Mouse (Mus musculus): ENCODE measurements around the gene Gal3st2b. TPM values are rescaled to one million over a fixed set of nuclear protein-coding genes. Genes with fewer than 3 reads are reported as not detected.
"Not testable (repeated sequence)": the region's sequence is repeated elsewhere in the genome, so short reads cannot be mapped to it uniquely, and the experiment has no call there.

Gene Gal3st2b
- not detected in 2 replicates for polyA plus RNA-seq (2016; fragmentation: Nextera tagmentation; extraction: Ambion mirVana)

- not testable (repeated sequence) for H3K27me3 ChIP-seq (replicated peaks); H3K4me3 ChIP-seq; H3K9me3 ChIP-seq; H3K36me3 ChIP-seq; H3K4me2 ChIP-seq (replicated peaks); H3K9ac ChIP-seq; H3K27ac ChIP-seq; ATAC-seq (ENCODE audit: low FRiP score, low read depth); H3K4me1 ChIP-seq
- 90% methylated on average over 2 of the region's 2 CpGs for WGBS
Observed at GRCm38 (mm10) chr1:93918011-93918410, at the start of gene Gal3st2b. Gal3st2b (plus strand) TSS chr1:93918311.

- WGBS: 67% methylated on average over 1 of the region's 1 CpGs
- H3K36me3 ChIP-seq; ATAC-seq (ENCODE audit: low FRiP score, low read depth); H3K4me1 ChIP-seq; H3K9ac ChIP-seq; H3K9me3 ChIP-seq; H3K27ac ChIP-seq; H3K4me2 ChIP-seq (replicated peaks); H3K4me3 ChIP-seq; H3K27me3 ChIP-seq (replicated peaks): not testable (repeated sequence)
Observed at GRCm38 (mm10) chr1:93871594-93872105, 46.5 kb upstream of the Gal3st2b start.

GRCm38 (mm10) chr1:93874405-93874804 is 43.7 kb upstream of the Gal3st2b start:
- not testable (repeated sequence) for H3K36me3 ChIP-seq, H3K4me3 ChIP-seq
- WGBS: 96% methylated on average over 18 of the region's 22 CpGs

GRCm38 (mm10) chr1:93881778-93882177 is 36.3 kb upstream of the Gal3st2b start:
- H3K27me3 ChIP-seq (replicated peaks); H3K4me3 ChIP-seq; H3K9me3 ChIP-seq; H3K9ac ChIP-seq; H3K36me3 ChIP-seq; H3K4me1 ChIP-seq; H3K4me2 ChIP-seq (replicated peaks); H3K27ac ChIP-seq: not testable (repeated sequence)
- peak; percentile 77; the same call in 1 of the 2 replicates for ATAC-seq (ENCODE audit: low FRiP score, low read depth)
- WGBS: no CpG with 5 or more reads among the region's 11 CpGs

More at GRCm38 (mm10) chr1:93874405-93874804, 43.7 kb upstream of the Gal3st2b start:
- H3K27ac ChIP-seq; H3K27me3 ChIP-seq (replicated peaks); H3K9ac ChIP-seq; H3K4me2 ChIP-seq (replicated peaks); H3K4me1 ChIP-seq; ATAC-seq (ENCODE audit: low FRiP score, low read depth); H3K9me3 ChIP-seq: not testable (repeated sequence)

- not testable (repeated sequence) for H3K27me3 ChIP-seq (replicated peaks); H3K36me3 ChIP-seq; H3K9ac ChIP-seq; H3K4me2 ChIP-seq (replicated peaks); ATAC-seq (ENCODE audit: low FRiP score, low read depth); H3K9me3 ChIP-seq; H3K4me3 ChIP-seq; H3K4me1 ChIP-seq; H3K27ac ChIP-seq
- 75% methylated on average over 1 of the region's 1 CpGs for WGBS
Observed at GRCm38 (mm10) chr1:93890936-93891335, 27.2 kb upstream of the Gal3st2b start.

DNA sequence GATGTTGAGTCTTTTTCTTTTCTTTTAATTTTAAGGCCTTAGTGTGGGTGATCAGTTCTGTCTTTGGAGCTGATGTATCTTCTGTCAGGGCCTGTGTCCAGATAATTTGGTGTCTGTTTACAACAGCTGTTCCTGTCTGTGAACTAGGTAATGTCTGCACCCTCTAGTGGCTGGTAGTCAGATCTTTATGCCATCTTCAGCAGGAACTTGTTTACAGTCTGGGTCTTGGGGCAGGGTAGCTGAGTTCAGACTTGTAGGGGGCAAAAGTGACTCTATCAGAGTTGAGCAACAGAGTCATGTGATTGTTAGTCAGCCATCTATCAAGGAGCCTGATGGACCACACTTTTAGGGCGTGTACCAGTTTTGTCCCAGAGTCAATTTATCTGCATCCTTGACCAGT is 20.7 kb upstream of the Gal3st2b start:
- peak; percentile 53; the same call in 1 of the 2 replicates for ATAC-seq (ENCODE audit: low FRiP score, low read depth)
- no CpG with 5 or more reads among the region's 1 CpGs for WGBS

GRCm38 (mm10) chr1:93901291-93901690 is 16.8 kb upstream of the Gal3st2b start:
- not testable (repeated sequence) for H3K4me2 ChIP-seq (replicated peaks); H3K4me3 ChIP-seq; H3K27me3 ChIP-seq (replicated peaks); H3K9me3 ChIP-seq; H3K36me3 ChIP-seq; ATAC-seq (ENCODE audit: low FRiP score, low read depth); H3K4me1 ChIP-seq; H3K27ac ChIP-seq; H3K9ac ChIP-seq
- 61% methylated on average over 5 of the region's 5 CpGs for WGBS

More for the DNA sequence above, 20.7 kb upstream of the Gal3st2b start:
- not testable (repeated sequence) for H3K9ac ChIP-seq; H3K4me2 ChIP-seq (replicated peaks); H3K36me3 ChIP-seq; H3K4me1 ChIP-seq; H3K27me3 ChIP-seq (replicated peaks); H3K9me3 ChIP-seq; H3K4me3 ChIP-seq; H3K27ac ChIP-seq

GRCm38 (mm10) chr1:93906690-93907089 is 11.4 kb upstream of the Gal3st2b start:
- not testable (repeated sequence) for ATAC-seq (ENCODE audit: low FRiP score, low read depth); H3K27ac ChIP-seq; H3K27me3 ChIP-seq (replicated peaks); H3K9me3 ChIP-seq; H3K4me2 ChIP-seq (replicated peaks); H3K9ac ChIP-seq; H3K4me3 ChIP-seq; H3K36me3 ChIP-seq; H3K4me1 ChIP-seq
- WGBS: 85% methylated on average over 4 of the region's 5 CpGs

DNA sequence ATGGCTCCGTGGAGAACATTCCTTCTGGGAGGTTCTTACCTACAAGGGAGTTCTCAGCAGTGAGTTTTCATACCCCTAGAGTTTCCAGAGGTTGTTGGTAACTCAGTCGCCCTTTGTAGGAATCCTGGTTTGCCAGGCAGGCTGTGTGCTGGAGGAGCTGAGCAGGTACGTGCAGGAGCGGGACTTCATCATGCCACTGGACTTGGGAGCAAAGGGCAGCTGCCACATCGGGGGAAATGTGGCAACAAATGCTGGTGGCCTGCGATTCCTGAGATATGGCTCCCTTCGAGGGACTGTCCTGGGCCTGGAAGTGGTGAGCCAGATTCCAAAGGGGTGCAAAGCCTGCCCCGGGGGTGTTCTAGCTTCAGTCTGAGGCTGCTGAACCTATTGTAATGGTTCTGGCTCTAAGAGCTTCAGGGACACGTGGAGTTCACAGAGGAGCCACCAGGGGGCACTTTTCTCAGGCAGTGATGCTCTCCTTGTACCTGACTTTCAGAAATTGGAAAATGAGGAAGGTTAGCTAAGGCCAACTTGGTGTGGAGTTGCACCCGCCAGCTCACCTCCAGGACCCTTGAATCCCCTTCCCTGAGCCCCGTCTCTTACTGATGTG is 9.0 kb upstream of the Gal3st2b start:
- not testable (repeated sequence) for H3K27ac ChIP-seq; H3K9ac ChIP-seq; H3K9me3 ChIP-seq; H3K4me2 ChIP-seq (replicated peaks); H3K27me3 ChIP-seq (replicated peaks); ATAC-seq (ENCODE audit: low FRiP score, low read depth); H3K4me3 ChIP-seq; H3K4me1 ChIP-seq; H3K36me3 ChIP-seq
- no CpG with 5 or more reads among the region's 11 CpGs for WGBS

DNA sequence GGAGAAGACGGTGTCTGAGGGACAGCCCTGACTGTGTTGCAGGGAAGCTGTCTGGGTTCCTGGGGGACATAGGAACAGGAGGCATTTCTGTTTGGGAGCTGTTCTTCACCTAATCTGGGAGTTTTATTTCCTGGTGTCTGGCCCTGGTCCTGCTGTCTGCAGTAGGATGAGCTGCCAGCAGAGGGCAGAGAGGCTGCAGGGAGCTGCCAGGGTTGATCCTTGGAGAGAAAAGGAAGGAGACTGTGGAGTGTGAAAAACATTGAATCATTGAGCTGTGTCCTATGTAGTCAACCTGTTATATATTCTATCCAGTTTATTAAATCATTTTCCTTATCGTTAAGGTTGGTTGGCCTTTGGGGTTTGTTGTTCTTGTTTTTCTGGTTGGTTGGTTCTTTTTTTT is 6.2 kb upstream of the Gal3st2b start:
- not testable (repeated sequence) for H3K27me3 ChIP-seq (replicated peaks); H3K9me3 ChIP-seq; H3K27ac ChIP-seq; H3K4me2 ChIP-seq (replicated peaks); H3K9ac ChIP-seq; H3K4me1 ChIP-seq; H3K4me3 ChIP-seq; H3K36me3 ChIP-seq
- peak; percentile 67 for ATAC-seq (ENCODE audit: low FRiP score, low read depth)
- WGBS: no CpG with 5 or more reads among the region's 2 CpGs

DNA sequence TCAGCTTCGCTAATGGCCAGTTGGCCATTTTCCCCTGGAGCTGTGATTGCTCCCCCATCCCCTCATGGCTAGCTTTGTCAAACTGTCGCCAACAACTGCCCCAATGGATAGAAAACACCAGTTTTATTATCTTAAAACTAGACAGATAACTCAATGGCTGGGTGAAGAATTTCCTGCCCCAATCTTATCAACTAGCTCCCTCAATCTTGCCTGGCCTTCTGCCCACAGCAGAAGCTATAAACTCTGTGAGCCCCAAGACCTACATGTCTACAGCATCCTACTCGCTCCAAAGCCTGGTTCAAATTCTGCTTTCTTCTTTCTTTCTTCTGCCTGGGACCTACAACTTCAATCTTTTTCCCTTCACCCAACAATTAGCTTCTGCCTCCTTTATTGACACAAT is 951 bp upstream of the Gal3st2b start:
- not testable (repeated sequence) for H3K4me1 ChIP-seq; ATAC-seq (ENCODE audit: low FRiP score, low read depth); H3K27me3 ChIP-seq (replicated peaks); H3K4me3 ChIP-seq; H3K9ac ChIP-seq; H3K9me3 ChIP-seq; H3K4me2 ChIP-seq (replicated peaks); H3K36me3 ChIP-seq; H3K27ac ChIP-seq
- WGBS: 86% methylated on average over 3 of the region's 3 CpGs

DNA sequence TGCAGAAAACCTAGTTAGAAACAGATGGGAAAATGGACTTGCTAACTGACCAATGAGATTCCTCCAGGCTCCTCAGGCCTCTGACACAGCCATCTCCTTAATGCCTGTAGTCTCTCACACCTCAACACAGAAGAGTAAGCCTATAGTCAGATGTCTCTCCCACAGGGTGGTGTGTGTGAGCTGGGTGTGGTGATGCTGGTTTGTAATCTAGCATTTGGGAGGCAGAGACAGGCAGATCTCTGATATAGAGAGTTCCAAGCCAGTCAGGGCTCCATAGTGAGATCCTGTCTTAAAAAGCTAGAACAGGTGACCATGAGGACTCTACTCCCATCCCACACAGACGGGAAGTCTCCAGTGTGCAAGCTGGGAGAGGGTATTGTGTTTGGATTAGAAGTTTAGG is 664 bp downstream of the Gal3st2b start:
- not testable (repeated sequence) for H3K4me3 ChIP-seq; H3K27ac ChIP-seq; H3K4me1 ChIP-seq; H3K4me2 ChIP-seq (replicated peaks); H3K9me3 ChIP-seq; H3K9ac ChIP-seq; H3K36me3 ChIP-seq; H3K27me3 ChIP-seq (replicated peaks); ATAC-seq (ENCODE audit: low FRiP score, low read depth)
- 86% methylated on average over 1 of the region's 1 CpGs for WGBS

DNA sequence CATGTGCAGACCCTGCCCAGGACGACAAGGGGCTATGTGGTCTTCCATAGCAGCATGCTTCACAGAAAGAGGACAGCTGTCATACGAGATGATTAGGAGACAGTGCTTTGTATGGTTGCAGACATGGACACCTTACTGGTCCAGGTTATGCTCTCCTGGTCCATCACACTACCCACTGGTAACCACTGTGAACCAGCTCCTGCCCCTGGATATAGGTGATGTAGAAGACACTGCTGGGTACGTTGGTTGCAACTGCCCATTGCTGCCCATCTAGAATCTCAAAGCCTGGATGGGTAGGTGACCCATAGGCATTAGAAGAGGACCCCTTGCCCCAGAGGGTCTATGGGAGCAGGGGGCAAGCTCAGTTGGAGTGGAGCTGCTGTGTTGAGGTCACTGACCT is 1.2 kb downstream of the Gal3st2b start:
- not testable (repeated sequence) for H3K27me3 ChIP-seq (replicated peaks); ATAC-seq (ENCODE audit: low FRiP score, low read depth); H3K4me2 ChIP-seq (replicated peaks); H3K4me3 ChIP-seq; H3K9me3 ChIP-seq; H3K27ac ChIP-seq; H3K9ac ChIP-seq; H3K4me1 ChIP-seq; H3K36me3 ChIP-seq
- 83% methylated on average over 3 of the region's 3 CpGs for WGBS
